Mouse (Mus musculus): Measurements from ENCODE around the gene Meox1. TPM values are rescaled to one million over a fixed set of nuclear protein-coding genes. Genes with fewer than 3 reads are reported as not detected.

Gene Meox1
- 1 to 10 TPM; 5.6 to 7.3 TPM for total RNA-seq (2021)
- 7.2 and 15.1 TPM in 2 replicates for polyA plus RNA-seq (2012; rRNA removed)
- long read RNA-seq, partial matches to known transcripts, result 1 of 5 reads
- long read RNA-seq, other reads (novel, unspliced or antisense), result 0 of 5 reads

- Histone ChIP-seq H3K36me3 (ENCODE audit: control insufficient read depth, insufficient read depth, low read length) (no peaks in the 10 kb centered on the region), H3K4me3 (peak within 1 kb of the TSS; percentile 39), H3K27me3 (ENCODE audit: control insufficient read depth, insufficient read depth, low read length) (no peaks in the 10 kb centered on the region), H3K79me2 (replicated peaks; ENCODE audit: control insufficient read depth, insufficient read depth, low read length) (no peaks in the 10 kb centered on the region), H3K9ac (ENCODE audit: low read depth, low read length) (peak within 1 kb of the TSS; percentile 56), H3K27ac (peak within 1 kb of the TSS; percentile 76), H3K4me1 (ENCODE audit: control insufficient read depth, insufficient read depth, low read length) (peaks cover 15% of the 10 kb centered on the region)
- intact Hi-C loops (cut with DNase I), result loop anchor here (1.0 kb wide), 1 partner anchor 12 kb away; no protein-coding TSS in a partner anchor
- DNase-seq, result peak in 1 of 2 experiments; percentile 24
- 12% methylated on average over 11 of the region's 11 CpGs for WGBS
- TF ChIP-seq CTCF (IDR thresholded peaks at IDR 0.05) (no peak), EP300 (IDR thresholded peaks at IDR 0.05; ENCODE audit: insufficient read depth, low read depth, low read length) (no peak), POLR2A (IDR thresholded peaks at IDR 0.05; ENCODE audit: insufficient read depth, low read depth, low read length) (no peak)
These were observed at the start of gene Meox1 for GRCm38 (mm10) chr11:101894204-101894603. Meox1 (minus strand) TSS chr11:101894374.

- no peak overlapping the region for H3K9ac ChIP-seq (ENCODE audit: low read depth, low read length)
- H3K4me1 ChIP-seq (ENCODE audit: control insufficient read depth, insufficient read depth, low read length), result no peaks in the 10 kb centered on the region
- H3K27me3 ChIP-seq (ENCODE audit: control insufficient read depth, insufficient read depth, low read length), result no peaks in the 10 kb centered on the region
- intact Hi-C loops (cut with DNase I), result no loop called here
- H3K36me3 ChIP-seq (ENCODE audit: control insufficient read depth, insufficient read depth, low read length), result no peaks in the 10 kb centered on the region
- WGBS, result 59% methylated on average over 3 of the region's 3 CpGs
- H3K27ac ChIP-seq, result no peak overlapping the region
- DNase-seq, result no peak
- no peak overlapping the region for H3K4me3 ChIP-seq
- H3K79me2 ChIP-seq (replicated peaks; ENCODE audit: control insufficient read depth, insufficient read depth, low read length), result no peaks in the 10 kb centered on the region
- TF ChIP-seq EP300 (IDR thresholded peaks at IDR 0.05; ENCODE audit: insufficient read depth, low read depth, low read length) (no peak), CTCF (IDR thresholded peaks at IDR 0.05) (no peak), POLR2A (IDR thresholded peaks at IDR 0.05; ENCODE audit: insufficient read depth, low read depth, low read length) (no peak)
These were observed 48.9 kb upstream of the Meox1 start for GRCm38 (mm10) chr11:101943055-101943454.

- Histone ChIP-seq H3K36me3 (ENCODE audit: control insufficient read depth, insufficient read depth, low read length) (no peaks in the 10 kb centered on the region), H3K4me1 (ENCODE audit: control insufficient read depth, insufficient read depth, low read length) (no peaks in the 10 kb centered on the region), H3K27me3 (ENCODE audit: control insufficient read depth, insufficient read depth, low read length) (no peaks in the 10 kb centered on the region), H3K79me2 (replicated peaks; ENCODE audit: control insufficient read depth, insufficient read depth, low read length) (no peaks in the 10 kb centered on the region), H3K27ac (peak overlapping the region; percentile 12), H3K9ac (ENCODE audit: low read depth, low read length) (peak overlapping the region; percentile 54), H3K4me3 (peak overlapping the region; percentile 39)
- TF ChIP-seq POLR2A (IDR thresholded peaks at IDR 0.05; ENCODE audit: insufficient read depth, low read depth, low read length), result no peak
- no peak for TF ChIP-seq CTCF (IDR thresholded peaks at IDR 0.05)
- no peak for TF ChIP-seq EP300 (IDR thresholded peaks at IDR 0.05; ENCODE audit: insufficient read depth, low read depth, low read length)
- peak; percentile 41 to 57 for DNase-seq
- intact Hi-C loops (cut with DNase I), result no loop called here
- WGBS, result 2% methylated on average over 32 of the region's 32 CpGs
These were observed 42.9 kb upstream of the Meox1 start for GRCm38 (mm10) chr11:101937108-101937507.

GRCm38 (mm10) chr11:101936421-101936820, 42.2 kb upstream of the Meox1 start:
- Histone ChIP-seq H3K9ac (ENCODE audit: low read depth, low read length) (no peak overlapping the region), H3K27ac (no peak overlapping the region), H3K36me3 (ENCODE audit: control insufficient read depth, insufficient read depth, low read length) (no peaks in the 10 kb centered on the region), H3K4me3 (no peak overlapping the region), H3K27me3 (ENCODE audit: control insufficient read depth, insufficient read depth, low read length) (no peaks in the 10 kb centered on the region), H3K4me1 (ENCODE audit: control insufficient read depth, insufficient read depth, low read length) (no peaks in the 10 kb centered on the region), H3K79me2 (replicated peaks; ENCODE audit: control insufficient read depth, insufficient read depth, low read length) (no peaks in the 10 kb centered on the region)
- TF ChIP-seq EP300 (IDR thresholded peaks at IDR 0.05; ENCODE audit: insufficient read depth, low read depth, low read length) (no peak), POLR2A (IDR thresholded peaks at IDR 0.05; ENCODE audit: insufficient read depth, low read depth, low read length) (no peak), CTCF (IDR thresholded peaks at IDR 0.05) (no peak)
- intact Hi-C loops (cut with DNase I), result no loop called here
- WGBS, result 61% methylated on average over 7 of the region's 7 CpGs
- DNase-seq, result no peak

- Histone ChIP-seq H3K79me2 (replicated peaks; ENCODE audit: control insufficient read depth, insufficient read depth, low read length) (no peaks in the 10 kb centered on the region), H3K4me1 (ENCODE audit: control insufficient read depth, insufficient read depth, low read length) (no peaks in the 10 kb centered on the region), H3K4me3 (no peak overlapping the region), H3K27me3 (ENCODE audit: control insufficient read depth, insufficient read depth, low read length) (no peaks in the 10 kb centered on the region), H3K9ac (ENCODE audit: low read depth, low read length) (no peak overlapping the region), H3K36me3 (ENCODE audit: control insufficient read depth, insufficient read depth, low read length) (no peaks in the 10 kb centered on the region), H3K27ac (no peak overlapping the region)
- intact Hi-C loops (cut with DNase I), result no loop called here
- 74% methylated on average over 3 of the region's 3 CpGs for WGBS
- DNase-seq, result no peak
- TF ChIP-seq POLR2A (IDR thresholded peaks at IDR 0.05; ENCODE audit: insufficient read depth, low read depth, low read length), result no peak
- no peak for TF ChIP-seq EP300 (IDR thresholded peaks at IDR 0.05; ENCODE audit: insufficient read depth, low read depth, low read length)
These were observed 41.6 kb upstream of the Meox1 start for GRCm38 (mm10) chr11:101935743-101936142.

GRCm38 (mm10) chr11:101931978-101932377, 37.8 kb upstream of the Meox1 start:
- intact Hi-C loops (cut with DNase I), result no loop called here
- no peaks in the 10 kb centered on the region for H3K4me1 ChIP-seq (ENCODE audit: control insufficient read depth, insufficient read depth, low read length)

More at GRCm38 (mm10) chr11:101931978-101932377, 37.8 kb upstream of the Meox1 start:
- DNase-seq, result no peak
- H3K27me3 ChIP-seq (ENCODE audit: control insufficient read depth, insufficient read depth, low read length), result no peaks in the 10 kb centered on the region
- 50% methylated on average over 4 of the region's 4 CpGs for WGBS
- H3K79me2 ChIP-seq (replicated peaks; ENCODE audit: control insufficient read depth, insufficient read depth, low read length), result no peaks in the 10 kb centered on the region
- H3K36me3 ChIP-seq (ENCODE audit: control insufficient read depth, insufficient read depth, low read length), result no peaks in the 10 kb centered on the region
- H3K4me3 ChIP-seq, result no peak overlapping the region
- TF ChIP-seq EP300 (IDR thresholded peaks at IDR 0.05; ENCODE audit: insufficient read depth, low read depth, low read length) (no peak), CTCF (IDR thresholded peaks at IDR 0.05) (no peak), POLR2A (IDR thresholded peaks at IDR 0.05; ENCODE audit: insufficient read depth, low read depth, low read length) (no peak)
- H3K9ac ChIP-seq (ENCODE audit: low read depth, low read length), result no peak overlapping the region
- H3K27ac ChIP-seq, result no peak overlapping the region
